Comparison of ENCODE assay signal across 8 mouse cellular contexts in the genomic region with DNA sequence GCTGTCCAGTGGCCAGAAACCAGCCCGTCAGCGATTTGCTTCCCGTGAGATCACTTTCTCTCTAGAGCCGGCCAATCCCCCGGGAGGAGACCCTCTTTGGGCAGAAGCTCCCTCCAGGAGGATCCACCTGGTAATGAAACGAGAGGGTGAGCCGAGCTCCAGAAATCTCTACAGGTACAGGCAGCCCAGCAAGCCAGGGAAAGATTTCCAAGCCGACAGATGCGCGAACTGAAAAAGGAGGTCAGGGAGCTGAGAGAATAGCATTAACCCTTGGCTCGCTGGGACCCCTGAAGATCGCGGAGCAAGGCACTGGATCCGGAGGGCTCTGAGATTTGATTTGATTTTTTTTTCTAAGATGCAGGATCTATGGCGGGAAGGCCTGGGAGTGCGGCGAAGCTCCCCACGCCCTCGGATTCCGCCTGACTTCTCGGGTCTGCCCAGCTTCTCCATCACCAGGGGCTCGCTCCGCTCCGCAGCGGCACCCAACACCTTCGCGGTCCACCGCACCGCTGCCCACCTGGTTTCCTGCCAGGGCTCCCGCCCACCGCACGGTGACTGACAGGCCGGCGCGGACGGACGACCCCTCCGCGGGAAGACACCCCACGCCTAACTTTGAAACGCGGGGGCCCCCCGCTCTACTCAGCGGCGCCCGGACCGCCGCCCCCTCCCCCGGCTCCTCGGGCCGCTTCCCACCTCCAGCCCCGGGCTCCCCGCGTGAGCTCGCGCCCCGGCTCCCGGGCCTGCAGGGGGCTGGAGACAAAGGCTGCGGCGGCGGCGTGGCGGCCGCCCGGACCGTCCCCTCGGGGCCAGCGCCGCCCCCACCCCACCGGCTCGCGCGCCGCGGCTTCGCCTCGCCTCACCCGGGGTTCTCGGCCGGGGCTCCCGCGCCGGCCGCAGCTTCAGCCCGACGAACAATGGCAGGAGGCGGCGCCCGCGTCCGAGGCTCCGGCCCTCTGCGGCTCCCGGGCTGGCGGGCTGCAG. TPM values are rescaled to one million over a fixed set of nuclear protein-coding genes. Genes with fewer than 3 reads are reported as not detected.
DNase-seq lines count a peak whose midpoint lies in the region; ATAC-seq lines count a peak whose summit lies in the region.

No protein-coding gene starts in this region.

- ATAC-seq in kidney, embryonic 15.5 days (replicated peaks; ENCODE audit: low FRiP score) = peak; percentile 74
- ATAC-seq in lung, embryonic 16.5 days (ENCODE audit: low read depth) = peak; percentile 59
- ATAC-seq in megakaryocyte-erythroid progenitor cell, adult 5-6 weeks (replicated peaks; ENCODE audit: low FRiP score, low TSS enrichment, poor library complexity, severe bottlenecking) = no peak

- H3K9ac ChIP-seq in kidney, embryonic 15.5 days = peak overlapping the region; percentile 93
- peak overlapping the region; percentile 90 for H3K9ac ChIP-seq in lung, embryonic 16.5 days (ENCODE audit: low read length)

- peak overlapping the region; percentile 87 for H3K4me3 ChIP-seq in heart, embryonic 10.5 days
- peak overlapping the region; percentile 91 for H3K4me3 ChIP-seq in kidney, embryonic 15.5 days (replicated peaks)
- H3K4me3 ChIP-seq in lung, embryonic 16.5 days (ENCODE audit: low read length) = peak overlapping the region; percentile 86

- H3K4me1 ChIP-seq in heart, embryonic 10.5 days = peaks cover 24% of the 10 kb centered on the region
- H3K4me1 ChIP-seq in kidney, embryonic 15.5 days = peaks cover 11% of the 10 kb centered on the region
- H3K4me1 ChIP-seq in lung, embryonic 16.5 days (replicated peaks; ENCODE audit: control insufficient read depth, insufficient read depth, low read length) = peaks cover 8% of the 10 kb centered on the region; the same call in 1 of the 2 replicates

- no peaks in the 10 kb centered on the region for H3K36me3 ChIP-seq in heart, embryonic 10.5 days
- no peaks in the 10 kb centered on the region for H3K36me3 ChIP-seq in kidney, embryonic 15.5 days
- no peaks in the 10 kb centered on the region for H3K36me3 ChIP-seq in lung, embryonic 16.5 days (ENCODE audit: control insufficient read depth, insufficient read depth, low read length)

- no peaks in the 10 kb centered on the region for H3K9me3 ChIP-seq in heart, embryonic 10.5 days
- no peaks in the 10 kb centered on the region for H3K9me3 ChIP-seq in kidney, embryonic 15.5 days (replicated peaks)
- H3K9me3 ChIP-seq in lung, embryonic 16.5 days (ENCODE audit: control insufficient read depth, low read length) = no peaks in the 10 kb centered on the region

- peak; percentile 77 to 78 for DNase-seq in B cell, adult 2 months
- peak; percentile 41 for DNase-seq in MN1 (ENCODE audit: low spot score)
- DNase-seq in embryo, embryonic 10 days (ENCODE audit: low spot score) = peak; percentile 82
- DNase-seq in heart, embryonic 10.5 days (ENCODE audit: low spot score) = no peak
- peak; percentile 20 for DNase-seq in ovary, postnatal 36 days (ENCODE audit: low spot score)

- WGBS in heart, embryonic 10.5 days = under 1% methylated on average over 95 of the region's 95 CpGs
- under 1% methylated on average over 91 of the region's 95 CpGs for WGBS in kidney, embryonic 15.5 days
- under 1% methylated on average over 70 of the region's 95 CpGs for WGBS in lung, embryonic 16.5 days

- no peaks in the 10 kb centered on the region for H3K27me3 ChIP-seq in heart, embryonic 10.5 days (ENCODE audit: insufficient read depth, poor library complexity, severe bottlenecking)
- H3K27me3 ChIP-seq in kidney, embryonic 15.5 days = peaks cover 3% of the 10 kb centered on the region; the same call in 1 of the 2 replicates
- H3K27me3 ChIP-seq in lung, embryonic 16.5 days (ENCODE audit: control insufficient read depth, insufficient read depth, low read depth, low read length) = no peaks in the 10 kb centered on the region

- peak overlapping the region; percentile 97 for H3K27ac ChIP-seq in heart, embryonic 10.5 days
- peak overlapping the region; percentile 91 for H3K27ac ChIP-seq in kidney, embryonic 15.5 days
- H3K27ac ChIP-seq in lung, embryonic 16.5 days (ENCODE audit: low read length) = peak overlapping the region; percentile 77

- peak overlapping the region; percentile 94 for H3K4me2 ChIP-seq in kidney, embryonic 15.5 days
- H3K4me2 ChIP-seq in lung, embryonic 16.5 days (ENCODE audit: low read depth, low read length) = peak overlapping the region; percentile 67

RNA-seq across cellular contexts. Expression of a gene that starts 26.2 kb away (rescaled TPM):
- 0.10 TPM in 1 of 2 replicates, not detected in the other for polyA plus RNA-seq in heart, embryonic 10.5 days (2016; fragmentation: Nextera tagmentation; extraction: Ambion mirVana)
- 0.09 TPM in 2 replicates for polyA plus RNA-seq in kidney, embryonic 15.5 days (2015; fragmentation: Nextera tagmentation; extraction: Ambion mirVana)
- polyA plus RNA-seq in lung, embryonic 16.5 days (2015; fragmentation: Nextera tagmentation; extraction: Ambion mirVana) = 0.10 TPM in 1 of 2 replicates, not detected in the other
- 1.8 TPM in 1 of 2 replicates, not detected in the other for total RNA-seq in megakaryocyte-erythroid progenitor cell, adult 5-6 weeks (2014; fragmentation: Nextera tagmentation)
- total RNA-seq in megakaryocyte-erythroid progenitor cell, adult 5-6 weeks (2017) = 0.99 and 3.7 TPM in 2 replicates

RNA-seq across cellular contexts. Expression of a gene that starts 26.8 kb away (rescaled TPM):
- polyA plus RNA-seq in heart, embryonic 10.5 days (2016; fragmentation: Nextera tagmentation; extraction: Ambion mirVana) = 73.5 and 78.8 TPM in 2 replicates
- 65.1 and 67.1 TPM in 2 replicates for polyA plus RNA-seq in kidney, embryonic 15.5 days (2015; fragmentation: Nextera tagmentation; extraction: Ambion mirVana)
- polyA plus RNA-seq in lung, embryonic 16.5 days (2015; fragmentation: Nextera tagmentation; extraction: Ambion mirVana) = 56.8 and 57.7 TPM in 2 replicates
- 92.6 and 109 TPM in 2 replicates for total RNA-seq in megakaryocyte-erythroid progenitor cell, adult 5-6 weeks (2014; fragmentation: Nextera tagmentation)
- 74.2 and 82.1 TPM in 2 replicates for total RNA-seq in megakaryocyte-erythroid progenitor cell, adult 5-6 weeks (2017)
